Mouse (Mus musculus) liver, embryonic 14.5 days (tissue): Measurements from ENCODE around the gene Cep170. TPM values are rescaled to one million over a fixed set of nuclear protein-coding genes. Genes with fewer than 3 reads are reported as not detected.
A peak's percentile ranks its signal among the peaks of the same experiment; 100 is the strongest.

Experiments used
- ATAC-seq: fragments of 200-750 bp; cut with Nextera tagmentation; 2 replicates; pipeline ENCODE4 v1.8.0; 2017; ENCODE audit warnings: moderate number of reproducible peaks, mild to moderate bottlenecking, moderate library complexity; ENCODE audit not compliant: insufficient read depth
- DNase-seq, 3 experiments: peaks; one replicate each; pipeline ENCODE4 v3.0.0-alpha.2; 2012 to 2013; ENCODE audit warnings: low read depth in 3 of 3, low spot score in 3 of 3
- H3K27ac ChIP-seq: fragments of 300-500 bp; sonication (generic); 2 replicates; pipeline ENCODE4 v1.5.1; 2014; ENCODE audit warnings: moderate library complexity, mild to moderate bottlenecking, control low read depth, inconsistent platforms
- H3K27me3 ChIP-seq: fragments of 300-500 bp; sonication (generic); 2 replicates; pipeline ENCODE4 v1.6.1; 2014; ENCODE audit warnings: mild to moderate bottlenecking, low read length, moderate library complexity; ENCODE audit not compliant: control insufficient read depth, insufficient read depth
- H3K36me3 ChIP-seq: fragments of 300-500 bp; sonication (generic); replicated peaks from 2 replicates; pipeline ENCODE4 v1.6.1; 2014; ENCODE audit warnings: low read depth; ENCODE audit not compliant: control insufficient read depth, insufficient read depth
- H3K4me1 ChIP-seq, 2 experiments: fragments of 200-500 bp in 1 of 2; fragments of 300-500 bp in 1 of 2; sonication (generic) in 1 of 2; replicated peaks; 2 replicates each; pipeline ENCODE4 v1.6.1; 2012 to 2014; ENCODE audit warnings: antibody characterized with exemption in 1 of 2, inconsistent platforms in 1 of 2, low read length in 1 of 2; ENCODE audit not compliant: control insufficient read depth in 2 of 2, insufficient read depth in 2 of 2
- H3K4me2 ChIP-seq: fragments of 300-500 bp; sonication (generic); 2 replicates; pipeline ENCODE4 v1.6.1; 2014; ENCODE audit warnings: low read depth, mild to moderate bottlenecking, control low read depth, moderate library complexity
- H3K4me3 ChIP-seq, 2 experiments: fragments of 200-500 bp in 1 of 2; fragments of 300-500 bp in 1 of 2; sonication (generic) in 1 of 2; 2 replicates each; pipeline ENCODE4 v1.5.1; 2012 to 2014; ENCODE audit warnings: low read depth in 2 of 2, low read length in 2 of 2, mild to moderate bottlenecking in 2 of 2, control low read depth in 1 of 2, inconsistent platforms in 1 of 2, moderate library complexity in 1 of 2; ENCODE audit not compliant: insufficient read depth in 1 of 2
- H3K9ac ChIP-seq: fragments of 300-500 bp; sonication (generic); replicated peaks from 2 replicates; pipeline ENCODE4 v1.6.1; 2014; ENCODE audit warnings: mild to moderate bottlenecking, control low read depth, moderate library complexity
- H3K9me3 ChIP-seq: fragments of 300-500 bp; sonication (generic); 2 replicates; pipeline ENCODE4 v1.6.1; 2016; ENCODE audit warnings: low read length, mixed read lengths; ENCODE audit not compliant: control insufficient read depth
- CTCF ChIP-seq: IDR thresholded peaks from 2 replicates; pipeline ENCODE4 v1.5.1; 2016; ENCODE audit warnings: antibody characterized with exemption, low read depth, control low read depth
- EP300 ChIP-seq: IDR thresholded peaks from 2 replicates; pipeline ENCODE4 v1.6.1; 2016; ENCODE audit warnings: antibody characterized with exemption, low read depth
- WGBS: fragments of 180-500 bp; shearing (Covaris S2); extraction: QIAGEN DNeasy Blood & Tissue Kit; methylation state at CpG from one replicate; pipeline ENCODE4 v1.1.7; 2014; ENCODE audit not compliant: insufficient replicate concordance; 5-methylcytosine and 5-hydroxymethylcytosine counted together
- polyA plus RNA-seq, 2 experiments: library from polyadenylated mRNA; depleted of rRNA in 1 of 2; stranded (reverse) in 1 of 2; unstranded in 1 of 2; fragments of >200 nt; fragmentation: Nextera tagmentation in 1 of 2; extraction: Ambion mirVana in 1 of 2; gene quantifications; 2 replicates each; pipeline versions ENCODE4 v1.2.1 to v1.2.3; 2012 to 2014

Gene Cep170
- polyA plus RNA-seq, 2 experiments, result 5.2 to 5.5 TPM

- peak; percentile 56 for ATAC-seq
Observed at GRCm38 (mm10) chr1:176813292-176814035, 403 bp downstream of the Cep170 start.

GRCm38 (mm10) chr1:176812491-176813291 is 1.2 kb downstream of the Cep170 start:
- Histone ChIP-seq H3K36me3 (no peaks in the 10 kb centered on the region), H3K27ac (peak overlapping the region; percentile 97), H3K4me1 (peaks cover 9 to 11% of the 10 kb centered on the region in 2 experiments; a peak in 3 of 4 replicates), H3K9me3 (no peaks in the 10 kb centered on the region), H3K9ac (peak overlapping the region; percentile 90), H3K4me2 (peak overlapping the region; percentile 84), H3K27me3 (no peaks in the 10 kb centered on the region), H3K4me3 (peak overlapping the region; percentile 80 to 91)
- WGBS, result 10% methylated on average over 11 of the region's 11 CpGs
- ATAC-seq, result no peak
- DNase-seq, result no peak
- no peak for TF ChIP-seq CTCF
- no peak for TF ChIP-seq EP300

More at GRCm38 (mm10) chr1:176813292-176814035, 403 bp downstream of the Cep170 start:
- TF ChIP-seq CTCF, result no peak
- peak in 1 of 3 experiments; percentile 36 for DNase-seq
- Histone ChIP-seq H3K9ac (peak overlapping the region; percentile 90), H3K4me2 (peak overlapping the region; percentile 84), H3K36me3 (no peaks in the 10 kb centered on the region), H3K27ac (peak overlapping the region; percentile 97), H3K4me3 (peak overlapping the region; percentile 80 to 91), H3K27me3 (no peaks in the 10 kb centered on the region), H3K4me1 (peaks cover 14 to 16% of the 10 kb centered on the region in 2 experiments), H3K9me3 (no peaks in the 10 kb centered on the region)
- under 1% methylated on average over 71 of the region's 75 CpGs for WGBS

- WGBS, result 56% methylated on average over 3 of the region's 3 CpGs
- Histone ChIP-seq H3K9ac (peak overlapping the region; percentile 90; the same call in 1 of the 2 replicates), H3K4me1 (peaks cover 9 to 11% of the 10 kb centered on the region in 2 experiments; a peak in 3 of 4 replicates), H3K9me3 (no peaks in the 10 kb centered on the region), H3K4me2 (peak overlapping the region; percentile 84), H3K4me3 (peak overlapping the region in 1 of 2 experiments; percentile 91; a peak in 2 of 4 replicates), H3K36me3 (no peaks in the 10 kb centered on the region), H3K27me3 (no peaks in the 10 kb centered on the region), H3K27ac (no peak overlapping the region)
- TF ChIP-seq CTCF (no peak), EP300 (no peak)
- no peak for ATAC-seq
- no peak for DNase-seq
Observed at GRCm38 (mm10) chr1:176811892-176812291, 2.0 kb downstream of the Cep170 start.

GRCm38 (mm10) chr1:176810161-176810560 is 3.7 kb downstream of the Cep170 start:
- Histone ChIP-seq H3K4me2 (no peak overlapping the region), H3K4me1 (peaks cover 7 to 8% of the 10 kb centered on the region in 2 experiments; a peak in 3 of 4 replicates), H3K27me3 (no peaks in the 10 kb centered on the region), H3K36me3 (no peaks in the 10 kb centered on the region), H3K27ac (no peak overlapping the region), H3K4me3 (no peak overlapping the region), H3K9ac (no peak overlapping the region), H3K9me3 (no peaks in the 10 kb centered on the region)
- no peak for ATAC-seq
- TF ChIP-seq EP300, result no peak
- no peak for DNase-seq
